In genomic region chr5:65191601-65192000, GRCm38 (mm10) we compare ENCODE assay signal across 31 mouse cellular contexts. TPM values are rescaled to one million over a fixed set of nuclear protein-coding genes. Genes with fewer than 3 reads are reported as not detected.
DNase-seq lines count a peak whose midpoint lies in the region; ATAC-seq and TF ChIP-seq lines count a peak whose summit lies in the region.
"Had no signal": no experiment of that assay in that cellular context is flagged by ENCODE, and none has a peak within 500 bp of the region (broad histone marks: within the 10 kb centered on the region; RNA-seq: fewer than 3 reads in every experiment).

No protein-coding gene starts in this region.

- WGBS in cerebellum, adult 2 months, result 55% methylated on average over 5 of the region's 5 CpGs
- WGBS in forebrain, postnatal 0 days, result 61% methylated on average over 5 of the region's 5 CpGs
- 92% methylated on average over 5 of the region's 5 CpGs for WGBS in forebrain, embryonic 10.5 days

- H3K36me3 ChIP-seq in forebrain, postnatal 0 days (ENCODE audit: insufficient read depth), result no peaks in the 10 kb centered on the region
- no peaks in the 10 kb centered on the region for H3K36me3 ChIP-seq in forebrain, embryonic 10.5 days (replicated peaks)
- H3K36me3 ChIP-seq: embryonic facial prominence, embryonic 10.5 days; embryonic facial prominence, embryonic 15.5 days; G1E; limb, embryonic 12.5 days; liver, embryonic 15.5 days; midbrain, embryonic 15.5 days; neural tube, embryonic 12.5 days had no signal

- TF ChIP-seq CTCF in cerebellum, adult 2 months (IDR thresholded peaks at IDR 0.05; ENCODE audit: borderline replicate concordance, insufficient read depth, low read depth, low read length), result no peak
- TF ChIP-seq CTCF in forebrain, postnatal 0 days (IDR thresholded peaks at IDR 0.05; ENCODE audit: low read depth), result no peak

- no peaks in the 10 kb centered on the region for H3K27me3 ChIP-seq in cerebellum, adult 2 months (ENCODE audit: control insufficient read depth, insufficient read depth, low read length)
- H3K27me3 ChIP-seq in forebrain, postnatal 0 days (ENCODE audit: insufficient read depth, low read length), result no peaks in the 10 kb centered on the region
- no peaks in the 10 kb centered on the region for H3K27me3 ChIP-seq in forebrain, embryonic 10.5 days (ENCODE audit: poor library complexity, severe bottlenecking)
- H3K27me3 ChIP-seq: embryonic facial prominence, embryonic 15.5 days; limb, embryonic 12.5 days; liver, embryonic 15.5 days; midbrain, embryonic 15.5 days; neural tube, embryonic 12.5 days had no signal

- peak; percentile 88 for ATAC-seq in forebrain, postnatal 0 days
- ATAC-seq: intestine, postnatal 0 days; midbrain, embryonic 15.5 days had no signal

- H3K4me1 ChIP-seq in cerebellum, adult 2 months (ENCODE audit: control insufficient read depth, insufficient read depth, low read length), result no peaks in the 10 kb centered on the region
- no peaks in the 10 kb centered on the region for H3K4me1 ChIP-seq in forebrain, postnatal 0 days (ENCODE audit: insufficient read depth)
- no peaks in the 10 kb centered on the region for H3K4me1 ChIP-seq in forebrain, embryonic 10.5 days
- H3K4me1 ChIP-seq: embryonic facial prominence, embryonic 10.5 days; embryonic facial prominence, embryonic 15.5 days; limb, embryonic 12.5 days; liver, embryonic 15.5 days; midbrain, embryonic 15.5 days; neural tube, embryonic 12.5 days had no signal

- no peak overlapping the region for H3K4me3 ChIP-seq in cerebellum, adult 2 months (replicated peaks; ENCODE audit: insufficient read depth, low read depth, low read length)
- H3K4me3 ChIP-seq in forebrain, postnatal 0 days (ENCODE audit: low read depth, low read length), result no peak overlapping the region
- no peak overlapping the region for H3K4me3 ChIP-seq in forebrain, embryonic 10.5 days
- H3K4me3 ChIP-seq: embryonic facial prominence, embryonic 10.5 days; embryonic facial prominence, embryonic 15.5 days; limb, embryonic 12.5 days; liver, embryonic 15.5 days; midbrain, embryonic 15.5 days; neural tube, embryonic 12.5 days had no signal

- H3K27ac ChIP-seq in cerebellum, adult 2 months (ENCODE audit: insufficient read depth, low read length), result 0 out of 2 replicates have a peak overlapping the region, but pooled peaks have one; percentile 46
- peak overlapping the region; percentile 48; the same call in 1 of the 2 replicates for H3K27ac ChIP-seq in forebrain, postnatal 0 days (ENCODE audit: low read depth, low read length)
- H3K27ac ChIP-seq in forebrain, embryonic 10.5 days, result no peak overlapping the region
- H3K27ac ChIP-seq: embryonic facial prominence, embryonic 10.5 days; embryonic facial prominence, embryonic 15.5 days; hindbrain, embryonic 14.5 days; limb, embryonic 12.5 days; liver, embryonic 15.5 days; midbrain, embryonic 15.5 days; neural tube, embryonic 12.5 days had no signal

- intact Hi-C loops in left cerebral cortex, postnatal 25 days (cut with DNase I), result loop anchor here (2.0 kb wide), 1 partner anchor 15 kb away; no protein-coding TSS in a partner anchor
- intact Hi-C loops in left cerebral cortex, postnatal 10 days (cut with DNase I), result no loop called here

- H3K4me2 ChIP-seq in forebrain, postnatal 0 days (ENCODE audit: low read depth), result no peak overlapping the region
- H3K4me2 ChIP-seq: embryonic facial prominence, embryonic 15.5 days; heart, embryonic 11.5 days; hindbrain, embryonic 14.5 days; limb, embryonic 12.5 days; liver, embryonic 15.5 days; lung, embryonic 14.5 days; midbrain, embryonic 15.5 days; neural tube, embryonic 12.5 days had no signal

- H3K9me3 ChIP-seq in forebrain, postnatal 0 days (ENCODE audit: low read length), result no peaks in the 10 kb centered on the region
- peaks cover 14% of the 10 kb centered on the region for H3K9me3 ChIP-seq in forebrain, embryonic 10.5 days
- H3K9me3 ChIP-seq: embryonic facial prominence, embryonic 15.5 days; liver, embryonic 15.5 days had no signal

- H3K9ac ChIP-seq in forebrain, postnatal 0 days, result no peak overlapping the region
- H3K9ac ChIP-seq: embryonic facial prominence, embryonic 15.5 days; hindbrain, embryonic 14.5 days; limb, embryonic 12.5 days; liver, embryonic 15.5 days; lung, embryonic 14.5 days; midbrain, embryonic 15.5 days; neural tube, embryonic 12.5 days had no signal

- peak; percentile 24 to 61 for DNase-seq in cerebellum, adult 2 months
- DNase-seq in cerebellum, adult 11-12 months, result no peak
- peak; percentile 48 for DNase-seq in forebrain, postnatal 0 days
- DNase-seq in forebrain, embryonic 10.5 days (ENCODE audit: extremely low spot score, low spot score), result no peak
- peak; percentile 19 to 80 for DNase-seq in left cerebral cortex, postnatal 25 days (ENCODE audit: low spot score in 2 of 2)
- DNase-seq in left cerebral cortex, postnatal 10 days (ENCODE audit: extremely low spot score in 1 of 2, low spot score in 2 of 2), result no peak
- peak; percentile 30 to 46 for DNase-seq in right cerebral cortex, postnatal 36 days (ENCODE audit: low spot score in 2 of 2)
- DNase-seq in right cerebral cortex, postnatal 14 days, result no peak
- DNase-seq: adrenal gland, postnatal 10 days; cerebellum, adult 8-10 months; gastrocnemius, postnatal 25 days; heart, adult 18-20 months; heart, postnatal 4 days; kidney, adult 9 months; kidney, postnatal 10 days; layer of hippocampus, adult 9-11 months; lung, embryonic 14.5 days; lung, postnatal 14 days; right cerebral cortex, postnatal 4 days; thymus, adult 2 months; thymus, postnatal 36 days had no signal

- no peak for TF ChIP-seq POLR2A in cerebellum, adult 2 months (IDR thresholded peaks at IDR 0.05; ENCODE audit: borderline replicate concordance, insufficient read depth, low read length)

RNA-seq across cellular contexts. Expression of gene Wdr19, which starts 7.9 kb away (rescaled TPM):
- 14.3 and 15.4 TPM in 2 replicates for polyA plus RNA-seq in cerebellum, adult 2 months (2012; rRNA removed)
- total RNA-seq in forebrain, postnatal 0 days (2014; rRNA removed), result 16.5 and 21.9 TPM in 2 replicates
- 6.3 and 7.7 TPM in 2 replicates for polyA plus RNA-seq in forebrain, postnatal 0 days (2015; fragmentation: Nextera tagmentation; extraction: Ambion mirVana)
- 12.8 and 13.7 TPM in 2 replicates for polyA plus RNA-seq in forebrain, embryonic 10.5 days (2016; fragmentation: Nextera tagmentation; extraction: Ambion mirVana)
- total RNA-seq in left cerebral cortex, postnatal 25 days (2021), result 10 to 100 TPM; 15.9 to 19.7 TPM
- 10 to 100 TPM; 18.9 to 20.0 TPM for total RNA-seq in left cerebral cortex, postnatal 10 days (2021)

Comparison
In these comparisons a context has a peak if more than half of its experiments do, and no peak if none do; other contexts are left out.
1. DNase-seq: peak in cerebellum, adult 2 months (2 of 2), forebrain, postnatal 0 days (single experiment), left cerebral cortex, postnatal 25 days (2 of 2) and right cerebral cortex, postnatal 36 days (2 of 2); none in cerebellum, adult 11-12 months (single experiment), forebrain, embryonic 10.5 days (single experiment), left cerebral cortex, postnatal 10 days (0 of 2) and right cerebral cortex, postnatal 14 days (single experiment).